Mouse (Mus musculus) myocyte (in vitro differentiated cells): ENCODE measurements around the gene Lemd1. TPM values are rescaled to one million over a fixed set of nuclear protein-coding genes. Genes with fewer than 3 reads are reported as not detected.

ENCODE experiments used
- H3K27me3 ChIP-seq: one replicate; pipeline ENCODE4 v1.6.1; 2011; ENCODE audit not compliant: control insufficient read depth, insufficient read depth, insufficient read length
- H3K36me3 ChIP-seq: one replicate; pipeline ENCODE4 v1.6.1; 2011; ENCODE audit not compliant: control insufficient read depth, insufficient read depth
- H3K4me2 ChIP-seq: one replicate; pipeline ENCODE4 v1.6.1; 2011; ENCODE audit warnings: low read depth, control low read depth
- H3K4me3 ChIP-seq: one replicate; pipeline ENCODE4 v1.5.1; 2011; ENCODE audit warnings: mild to moderate bottlenecking, control low read depth, moderate library complexity
- H3K79me2 ChIP-seq: one replicate; pipeline ENCODE4 v1.6.1; 2011; ENCODE audit not compliant: control insufficient read depth, insufficient read depth
- H3ac ChIP-seq: one replicate; pipeline ENCODE4 v1.6.1; 2011; ENCODE audit not compliant: control insufficient read depth, insufficient read length
- CEBPB ChIP-seq: IDR thresholded peaks from 2 replicates; pipeline ENCODE4 v1.6.1; 2011; ENCODE audit warnings: mild to moderate bottlenecking, moderate library complexity; ENCODE audit not compliant: poor library complexity, insufficient read depth, severe bottlenecking
- E2F4 ChIP-seq: IDR thresholded peaks from one replicate; pipeline ENCODE4 v1.6.1; 2011; ENCODE audit warnings: mild to moderate bottlenecking, control low read depth, moderate library complexity; ENCODE audit not compliant: insufficient read depth
- MAX ChIP-seq: IDR thresholded peaks from one replicate; pipeline ENCODE4 v1.6.1; 2011; ENCODE audit warnings: low read depth, mild to moderate bottlenecking, control low read depth
- MYOD1 ChIP-seq, 3 experiments: IDR thresholded peaks; one replicate each; pipeline ENCODE4 v1.6.1; 2011; ENCODE audit warnings: control low read depth in 2 of 3, low read depth in 2 of 3, mild to moderate bottlenecking in 2 of 3, moderate library complexity in 1 of 3; ENCODE audit not compliant: insufficient read length in 2 of 3, control insufficient read depth in 1 of 3
- MYOG ChIP-seq, 3 experiments: IDR thresholded peaks; one replicate each; pipeline ENCODE4 v1.6.1; 2011; ENCODE audit warnings: control low read depth in 2 of 3, low read depth in 2 of 3, mild to moderate bottlenecking in 2 of 3; ENCODE audit not compliant: insufficient read length in 2 of 3, control insufficient read depth in 1 of 3, insufficient read depth in 1 of 3
- POLR2A ChIP-seq: IDR thresholded peaks from one replicate; pipeline ENCODE4 v1.6.1; 2011; ENCODE audit warnings: low read depth, mild to moderate bottlenecking, control low read depth, moderate library complexity; ENCODE audit not compliant: insufficient read length
- POLR2AphosphoS2 ChIP-seq: IDR thresholded peaks from one replicate; pipeline ENCODE4 v1.6.1; 2011; ENCODE audit warnings: low read depth, control low read depth; ENCODE audit not compliant: insufficient read length
- REST ChIP-seq: IDR thresholded peaks from one replicate; pipeline ENCODE4 v1.6.1; 2011; ENCODE audit warnings: mild to moderate bottlenecking, control low read depth, moderate library complexity; ENCODE audit not compliant: insufficient read depth, insufficient read length
- SRF ChIP-seq: IDR thresholded peaks from one replicate; pipeline ENCODE4 v1.6.1; 2011; ENCODE audit warnings: low read depth; ENCODE audit not compliant: control insufficient read depth, insufficient read length
- TCF12 ChIP-seq: IDR thresholded peaks from one replicate; pipeline ENCODE4 v1.6.1; 2011; ENCODE audit warnings: mild to moderate bottlenecking, control low read depth; ENCODE audit not compliant: poor library complexity, insufficient read depth, severe bottlenecking
- TCF3 ChIP-seq: IDR thresholded peaks from one replicate; pipeline ENCODE4 v1.6.1; 2011; ENCODE audit warnings: low read depth, control low read depth; ENCODE audit not compliant: insufficient read length
- USF1 ChIP-seq: IDR thresholded peaks from one replicate; pipeline ENCODE4 v1.6.1; 2011; ENCODE audit warnings: low read depth, mild to moderate bottlenecking, control low read depth, moderate library complexity
- polyA plus RNA-seq: library from polyadenylated mRNA; unstranded; fragments of >200 nt; fragmentation: generic; extraction: Trizol; gene quantifications from one replicate; pipeline ENCODE4 v1.2.1, GENCODE M21; 2012; ENCODE audit warnings: missing spikeins

Lemd1 gene
- polyA plus RNA-seq, 1 experiment: 0.49 TPM

DNA sequence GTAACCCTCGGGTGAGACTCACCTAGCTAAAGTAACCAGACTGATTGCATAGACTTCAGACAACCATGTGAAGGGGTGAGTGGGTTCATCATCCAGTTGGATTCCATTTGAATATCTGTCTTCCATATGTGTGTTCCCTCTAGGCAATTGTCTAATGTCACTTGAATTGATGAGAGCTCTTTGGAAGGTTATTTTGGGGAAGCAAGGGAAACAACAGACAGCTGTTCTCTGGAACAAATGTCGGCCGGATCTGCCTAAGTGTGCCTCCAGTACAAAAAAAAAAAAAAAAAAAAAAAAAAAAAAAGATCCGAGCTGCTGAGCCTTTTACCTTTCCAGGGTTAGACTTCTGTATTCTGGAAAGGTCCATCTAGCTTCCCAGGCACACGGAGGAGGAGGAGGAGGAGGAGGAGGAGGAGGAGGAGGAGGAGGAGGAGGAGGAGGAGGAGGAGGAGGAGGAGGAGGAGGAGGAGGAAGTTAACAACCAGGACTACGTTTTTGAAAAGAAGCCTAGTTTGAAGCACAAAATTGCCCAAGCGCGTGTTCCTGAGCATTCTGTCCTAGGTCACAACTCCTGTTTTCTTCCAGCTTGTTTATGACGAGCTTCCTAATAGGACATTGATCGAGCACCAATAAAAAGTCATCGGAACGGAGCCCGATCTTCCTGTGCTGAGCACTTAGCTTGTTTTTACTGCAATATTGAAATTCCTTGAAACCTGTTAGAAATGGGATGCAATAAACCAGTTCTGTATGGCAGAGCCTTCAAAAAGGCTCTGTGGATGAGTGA, 35.3 kb downstream of the Lemd1 start:
- Histone ChIP-seq H3K27me3 (peaks cover 2% of the 10 kb centered on the region), H3ac (no peak overlapping the region), H3K4me2 (peak overlapping the region; percentile 9), H3K79me2 (no peaks in the 10 kb centered on the region), H3K4me3 (no peak overlapping the region), H3K36me3 (no peaks in the 10 kb centered on the region)
- peak in 1 of 3 experiments; percentile 53 for TF ChIP-seq MYOG (IDR thresholded peaks at IDR 0.05; ENCODE audit: control insufficient read depth in 1 of 3, insufficient read depth in 1 of 3, insufficient read length in 2 of 3, low read depth in 2 of 3)
- TF ChIP-seq CEBPB: no peak
- TF ChIP-seq USF1: no peak
- TF ChIP-seq POLR2A: no peak
- no peak for TF ChIP-seq REST
- no peak for TF ChIP-seq MAX
- TF ChIP-seq POLR2AphosphoS2: no peak

DNA sequence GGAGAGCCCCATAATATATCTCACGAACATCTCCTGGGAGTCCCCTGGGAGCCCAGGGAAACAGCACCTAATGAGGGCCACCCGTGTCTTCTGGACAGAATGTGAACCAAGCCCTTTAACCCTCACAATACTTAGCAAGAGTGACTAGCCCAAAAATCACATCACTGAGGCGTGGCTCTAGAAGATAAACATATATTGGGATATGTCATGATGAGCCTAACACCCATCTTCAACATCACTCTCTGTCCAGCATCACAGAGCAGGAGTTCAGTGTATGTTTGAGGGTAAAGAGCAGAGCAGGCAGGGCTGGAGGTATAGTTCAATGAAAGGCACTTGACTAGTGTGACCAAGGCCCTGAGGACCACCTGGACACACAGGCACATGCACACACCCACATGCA, 38.4 kb downstream of the Lemd1 start, which contains the start of gene Gm10188:
Gene Gm10188 (minus strand): TSS at position 101 of the 400 bp plus-strand sequence.
- Histone ChIP-seq H3K79me2 (no peaks in the 10 kb centered on the region), H3K36me3 (no peaks in the 10 kb centered on the region), H3ac (no peak within 1 kb of the TSS), H3K27me3 (no peaks in the 10 kb centered on the region), H3K4me2 (no peak within 1 kb of the TSS), H3K4me3 (no peak within 1 kb of the TSS)
- no peak for TF ChIP-seq REST
- no peak for TF ChIP-seq MYOD1 (IDR thresholded peaks at IDR 0.05; ENCODE audit: control insufficient read depth in 1 of 3, insufficient read length in 2 of 3, low read depth in 2 of 3)
- TF ChIP-seq POLR2A: no peak
- TF ChIP-seq MYOG (IDR thresholded peaks at IDR 0.05; ENCODE audit: control insufficient read depth in 1 of 3, insufficient read depth in 1 of 3, insufficient read length in 2 of 3, low read depth in 2 of 3): no peak
- TF ChIP-seq USF1: no peak
- no peak for TF ChIP-seq POLR2AphosphoS2
- no peak for TF ChIP-seq TCF3
- TF ChIP-seq MAX: no peak
- TF ChIP-seq E2F4: no peak
- TF ChIP-seq TCF12: no peak
- no peak for TF ChIP-seq SRF
- TF ChIP-seq CEBPB: no peak

DNA sequence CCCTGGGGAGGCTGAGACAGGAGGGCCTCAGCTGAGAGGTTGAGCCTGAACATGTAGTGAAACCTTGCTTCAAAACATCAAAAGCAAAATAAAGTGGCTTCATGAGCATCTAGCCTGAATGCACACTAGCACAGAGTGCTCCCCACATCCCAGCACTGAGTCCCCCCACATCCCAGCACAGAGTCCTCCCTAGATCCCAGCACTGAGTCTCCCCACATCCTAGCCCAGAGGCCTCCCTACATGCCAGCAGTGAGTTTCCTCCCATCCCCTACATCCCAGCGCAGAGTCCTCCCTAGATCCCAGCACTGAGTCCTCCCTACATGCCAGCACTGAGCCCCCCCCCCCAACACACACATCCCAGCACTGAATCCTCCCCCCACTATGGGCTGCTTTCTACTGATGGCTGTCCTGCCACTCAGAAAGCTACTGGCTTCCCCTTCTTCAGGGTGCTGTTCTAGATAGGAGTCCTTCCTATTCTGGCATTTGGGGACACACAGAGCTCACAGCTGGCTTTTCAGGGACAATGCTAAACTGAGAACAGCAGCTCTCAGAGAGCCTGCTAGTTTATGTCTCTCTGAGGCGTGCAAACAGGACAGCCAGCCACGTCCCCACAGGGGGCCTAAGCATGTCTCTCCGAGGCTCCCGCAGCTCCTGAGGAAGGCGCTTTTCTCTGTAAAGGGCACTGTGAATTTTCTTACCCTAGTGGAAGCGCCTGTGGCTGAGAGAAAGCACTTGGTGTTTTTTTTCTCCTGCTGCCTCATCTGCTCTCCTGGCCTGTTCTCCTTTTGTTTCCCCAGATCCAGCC, 40.4 kb downstream of the Lemd1 start:
- H3ac ChIP-seq: no peak overlapping the region
- no peaks in the 10 kb centered on the region for H3K79me2 ChIP-seq
- no peak overlapping the region for H3K4me3 ChIP-seq
- no peaks in the 10 kb centered on the region for H3K36me3 ChIP-seq
- TF ChIP-seq REST (no peak), TCF3 (no peak), MYOD1 (IDR thresholded peaks at IDR 0.05; ENCODE audit: control insufficient read depth in 1 of 3, insufficient read length in 2 of 3, low read depth in 2 of 3) (no peak), E2F4 (no peak), SRF (no peak), TCF12 (no peak), MAX (no peak), USF1 (no peak), CEBPB (no peak), MYOG (IDR thresholded peaks at IDR 0.05; ENCODE audit: control insufficient read depth in 1 of 3, insufficient read depth in 1 of 3, insufficient read length in 2 of 3, low read depth in 2 of 3) (no peak), POLR2AphosphoS2 (no peak), POLR2A (no peak)
- H3K27me3 ChIP-seq: no peaks in the 10 kb centered on the region
- no peak overlapping the region for H3K4me2 ChIP-seq

DNA sequence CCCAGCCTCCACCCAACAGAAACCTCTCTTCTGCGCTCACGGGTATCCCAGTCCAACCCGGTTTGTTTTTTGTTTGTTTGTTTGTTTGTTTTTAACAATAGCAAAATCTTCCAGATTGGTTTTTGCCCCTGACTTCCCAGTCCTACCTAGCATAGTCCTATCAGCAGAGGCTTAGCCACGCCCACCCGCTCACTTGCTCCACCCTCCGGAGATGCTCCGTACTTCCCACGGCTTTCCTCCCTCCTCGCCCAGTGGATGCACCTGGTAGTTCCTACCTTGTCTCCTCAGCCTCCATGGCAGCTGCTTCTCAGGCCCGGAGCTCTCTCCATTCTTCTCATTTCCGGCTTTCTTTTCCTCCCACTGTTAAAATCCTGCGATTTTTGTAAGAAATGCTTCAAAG, 42.3 kb downstream of the Lemd1 start:
- H3K79me2 ChIP-seq: no peaks in the 10 kb centered on the region
- TF ChIP-seq REST (no peak), MYOD1 (IDR thresholded peaks at IDR 0.05; ENCODE audit: control insufficient read depth in 1 of 3, insufficient read length in 2 of 3, low read depth in 2 of 3) (no peak), SRF (no peak), E2F4 (no peak), USF1 (no peak), CEBPB (no peak)
- no peak overlapping the region for H3ac ChIP-seq
- no peak overlapping the region for H3K4me2 ChIP-seq
- no peak overlapping the region for H3K4me3 ChIP-seq
- H3K27me3 ChIP-seq: no peaks in the 10 kb centered on the region
- H3K36me3 ChIP-seq: no peaks in the 10 kb centered on the region
